ENCODE assay signal across 17 mouse cellular contexts in genomic region chr5:75446386-75446785, GRCm38 (mm10).
"Had no signal": no experiment of that assay in that cellular context is flagged by ENCODE, and none has a peak within 500 bp of the region (broad histone marks: within the 10 kb centered on the region; RNA-seq: fewer than 3 reads in every experiment).

No protein-coding gene starts in this region.

- H3K9me3 ChIP-seq: limb, embryonic 12.5 days; limb, embryonic 15.5 days; midbrain, embryonic 13.5 days had no signal

- H3K36me3 ChIP-seq: limb, embryonic 12.5 days; limb, embryonic 15.5 days; midbrain, embryonic 13.5 days had no signal

- H3K9ac ChIP-seq: limb, embryonic 12.5 days; limb, embryonic 15.5 days; midbrain, embryonic 13.5 days had no signal

- H3K4me1 ChIP-seq: limb, embryonic 12.5 days had no signal

- H3K27me3 ChIP-seq: midbrain, embryonic 13.5 days had no signal

- H3K27ac ChIP-seq: hindbrain, postnatal 0 days; limb, embryonic 12.5 days; limb, embryonic 15.5 days; macrophage; midbrain, embryonic 13.5 days had no signal

- DNase-seq: kidney, adult 18-20 months; kidney, adult 9 months; kidney, postnatal 14 days; kidney, postnatal 4 days; left cerebral cortex, postnatal 4 days; lung, adult 2 months; thymus, adult 18-20 months; thymus, postnatal 14 days; thymus, postnatal 4 days had no signal

- ATAC-seq: hindbrain, postnatal 0 days; inflammation-experienced regulatory T-cells, adult 6 months; intestine, embryonic 16.5 days; lung, postnatal 0 days; midbrain, embryonic 13.5 days had no signal

- H3K4me3 ChIP-seq: limb, embryonic 12.5 days; limb, embryonic 15.5 days; midbrain, embryonic 13.5 days had no signal

- H3K4me2 ChIP-seq: limb, embryonic 12.5 days; limb, embryonic 15.5 days; midbrain, embryonic 13.5 days had no signal
